Mouse (Mus musculus): ENCODE measurements around the gene Cox16.
"Not testable (repeated sequence)": the region's sequence is repeated elsewhere in the genome, so short reads cannot be mapped to it uniquely, and the experiment has no call there.

The Cox16 gene

DNA sequence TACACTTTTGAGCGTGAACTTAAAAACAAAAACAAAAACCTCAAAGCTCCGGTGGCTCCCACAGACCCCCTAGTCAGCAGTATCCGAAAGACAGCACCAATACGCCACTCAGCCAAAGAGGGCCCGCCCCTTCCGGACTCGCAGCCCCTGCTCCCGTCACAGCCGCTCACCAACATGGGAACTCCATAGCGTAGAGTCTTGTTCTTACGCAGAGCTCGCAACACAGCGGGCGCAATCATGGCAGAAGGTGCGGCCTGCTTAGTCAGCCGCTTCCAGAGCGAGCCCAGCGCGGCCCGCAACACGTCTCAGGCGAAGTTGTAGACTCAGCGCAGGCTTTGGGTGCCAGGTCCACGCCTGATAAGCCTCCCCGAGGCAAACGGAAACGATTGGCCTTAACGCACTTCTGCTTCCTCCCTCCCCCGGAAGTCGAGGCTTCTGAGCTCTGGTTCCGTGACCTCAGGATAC is at the start of gene Cox16:
Gene Cox16, minus strand, starts transcription at position 401 of the 465 bp plus-strand sequence.
- peak; percentile 89 to 93 for DNase-seq

- no peak for DNase-seq
These were observed 48.1 kb upstream of the Cox16 start for GRCm38 (mm10) chr12:81533029-81533419.

- peak; percentile 89 to 94 for DNase-seq
These were observed 47.5 kb upstream of the Cox16 start, which contains the start of the genes Gm20498 and Synj2bp for GRCm38 (mm10) chr12:81532316-81533028. Gene Gm20498, minus strand, starts transcription at chr12:81532905. Gene Synj2bp, minus strand, starts transcription at chr12:81532911.

DNA sequence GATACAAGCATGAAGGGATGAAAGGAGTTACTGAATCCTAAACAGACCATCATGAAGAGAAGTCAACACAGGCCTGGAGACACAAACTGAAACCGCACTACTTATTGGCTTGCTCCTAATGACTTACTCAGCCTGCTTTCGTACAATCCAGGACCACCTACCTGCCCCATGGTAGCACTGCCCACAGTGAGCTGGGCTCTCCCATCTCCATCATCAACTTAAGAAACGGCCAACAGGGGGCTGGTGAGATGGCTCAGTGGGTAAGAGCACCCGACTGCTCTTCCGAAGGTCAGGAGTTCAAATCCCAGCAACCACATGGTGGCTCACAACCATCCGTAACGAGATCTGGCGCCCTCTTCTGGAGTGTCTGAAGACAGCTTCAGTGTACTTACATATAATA is 45.7 kb upstream of the Cox16 start:
- not testable (repeated sequence) for DNase-seq

- DNase-seq: not testable (repeated sequence)
These were observed 12.0 kb upstream of the Cox16 start for GRCm38 (mm10) chr12:81496906-81497305.

DNA sequence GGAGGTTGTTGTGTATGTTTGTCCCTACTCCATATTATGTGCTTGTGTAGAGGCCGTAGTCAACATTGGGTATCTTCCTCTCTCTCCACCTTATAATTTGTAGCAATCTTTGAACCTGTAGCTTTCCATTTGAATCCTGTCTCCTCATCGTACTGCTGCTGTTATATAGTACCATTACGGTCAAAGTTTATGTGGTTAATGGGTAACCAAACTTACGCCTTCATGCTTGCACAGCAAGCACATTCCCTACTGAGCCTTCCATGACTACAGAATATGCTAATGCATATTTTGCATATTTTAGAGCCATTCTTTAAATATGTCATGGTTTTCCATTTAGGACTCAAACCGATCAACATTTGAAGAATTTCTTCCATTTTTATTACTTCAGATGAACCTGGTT is 5.6 kb upstream of the Cox16 start:
- DNase-seq: no peak

- DNase-seq: no peak
These were observed 384 bp upstream of the Cox16 start for GRCm38 (mm10) chr12:81485311-81485710.

DNA sequence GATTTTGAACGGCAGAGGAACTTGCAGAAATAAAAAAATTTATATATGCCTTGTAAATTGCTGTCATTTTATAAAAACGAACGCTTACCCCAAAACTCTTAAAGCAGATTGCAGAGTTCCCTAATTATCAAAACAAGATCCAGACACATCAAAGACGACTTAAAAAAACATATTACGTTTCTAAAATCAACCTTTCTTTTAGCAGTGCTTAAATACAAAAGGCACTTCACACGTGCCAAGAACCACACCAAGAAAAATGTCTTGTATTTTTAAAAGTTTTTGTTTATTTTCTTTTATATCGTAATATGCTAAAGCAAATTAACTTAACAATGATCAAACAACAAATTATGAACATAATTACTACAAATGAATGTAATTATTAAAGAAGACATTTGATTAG is 715 bp downstream of the Cox16 start:
- DNase-seq: no peak

- no peak for DNase-seq
These were observed 1.3 kb downstream of the Cox16 start for GRCm38 (mm10) chr12:81483656-81484055.

- not testable (repeated sequence) for DNase-seq
These were observed 25.9 kb downstream of the Cox16 start for GRCm38 (mm10) chr12:81459051-81459450.

DNA sequence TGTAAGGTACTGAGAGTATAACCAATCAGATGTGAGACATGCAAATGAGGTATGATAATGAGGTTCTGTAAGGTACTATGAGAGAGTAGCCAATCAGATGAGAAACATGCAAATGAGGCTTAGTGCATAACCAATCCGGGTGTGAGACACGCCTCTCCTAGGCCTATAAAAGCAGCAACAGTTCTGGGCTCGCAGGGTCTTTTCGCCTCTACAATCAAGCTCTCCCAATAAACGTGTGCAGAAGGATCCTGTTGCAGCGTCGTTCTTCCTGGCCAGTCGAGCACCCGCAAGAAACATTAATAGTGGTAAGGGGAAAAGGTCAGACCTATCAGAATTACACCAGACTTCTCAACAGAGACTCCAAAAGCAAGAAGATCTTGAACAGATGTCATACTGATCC is 45.9 kb downstream of the Cox16 start:
- not testable (repeated sequence) for DNase-seq

GRCm38 (mm10) chr12:81434778-81435177 is 50.1 kb downstream of the Cox16 start:
- peak in 1 of 2 experiments; percentile 19 for DNase-seq

DNA sequence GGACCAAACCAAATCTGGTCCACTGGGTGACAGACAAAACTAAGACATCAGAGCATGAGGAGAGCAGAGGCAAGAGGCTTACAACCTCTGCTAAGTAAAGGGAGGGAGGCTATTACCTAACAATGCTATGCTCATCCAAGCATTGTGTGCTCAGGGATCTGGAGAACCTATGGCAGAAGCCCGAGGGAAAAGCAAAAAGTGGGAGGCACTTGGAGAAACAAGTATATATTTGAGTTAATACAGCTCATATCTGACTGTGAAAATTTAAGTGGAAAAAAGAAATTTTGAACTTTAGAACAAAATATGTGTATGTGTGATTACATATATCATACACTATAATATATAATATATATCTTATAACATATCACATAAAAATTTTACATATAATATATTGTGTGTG is 63.1 kb downstream of the Cox16 start, which contains the start of gene Adam4:
Gene Adam4, minus strand, starts transcription at position 101 of the 400 bp plus-strand sequence.
- DNase-seq: no peak

DNA sequence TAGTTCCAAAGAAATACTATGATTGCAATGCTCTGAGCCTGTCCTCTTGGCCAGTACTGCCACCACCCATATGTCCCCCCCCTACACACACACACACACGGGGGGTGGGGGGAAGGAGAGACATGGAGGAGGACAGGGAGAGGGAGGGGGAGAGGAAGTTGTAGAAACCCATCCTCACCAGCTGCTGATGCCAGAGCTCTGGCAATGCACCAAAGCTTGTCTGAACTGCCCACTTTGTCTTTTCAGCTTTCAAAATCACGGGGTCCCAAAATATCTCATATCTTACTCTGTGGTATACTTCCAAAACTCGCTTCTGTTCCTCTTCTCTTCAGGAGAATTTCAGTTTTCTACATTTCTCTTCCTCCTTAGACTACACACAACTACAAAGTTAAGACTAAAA is 71.7 kb downstream of the Cox16 start:
- no peak for DNase-seq

DNA sequence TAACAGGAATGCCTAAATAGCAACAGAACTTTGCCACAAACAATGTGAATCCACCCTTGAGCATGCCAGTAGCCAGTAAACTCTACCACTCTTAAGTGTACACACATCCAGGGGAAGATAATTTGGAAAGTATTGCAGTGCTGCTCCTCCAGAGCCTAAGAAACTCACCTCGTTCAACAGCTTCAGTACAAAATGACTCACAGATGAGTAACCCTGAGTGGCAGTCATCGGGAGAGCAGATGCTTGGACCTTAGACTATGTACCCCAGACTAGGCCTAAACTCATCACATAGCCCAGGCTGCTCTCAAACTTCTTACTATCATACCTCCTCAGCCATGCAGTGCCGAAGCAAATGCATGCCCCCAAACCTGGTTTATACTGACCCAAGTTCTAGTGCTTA is 76.0 kb downstream of the Cox16 start:
- no peak for DNase-seq

GRCm38 (mm10) chr12:81402187-81402586 is 82.7 kb downstream of the Cox16 start:
- peak; percentile 59 to 70 for DNase-seq

DNA sequence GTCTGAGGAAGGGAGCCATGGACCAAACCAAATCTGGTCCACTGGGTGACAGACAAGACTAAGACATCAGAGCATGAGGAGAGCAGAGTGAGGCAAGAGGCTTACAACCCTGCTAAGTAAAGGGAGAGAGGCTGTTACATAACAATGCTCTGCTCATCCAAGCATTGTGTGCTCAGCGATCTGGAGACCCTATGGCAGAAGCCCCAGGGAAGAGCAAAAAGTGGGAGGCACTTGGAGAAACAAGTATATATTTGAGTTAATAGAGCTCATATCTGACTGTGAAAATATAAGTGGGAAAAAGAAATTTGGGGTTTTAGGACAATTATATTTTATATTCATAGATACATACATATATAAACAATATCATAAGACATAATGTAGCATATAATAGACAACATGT is 105.6 kb downstream of the Cox16 start, which contains the start of gene Gm4787:
Gene Gm4787, minus strand, starts transcription at position 101 of the 400 bp plus-strand sequence.
- not testable (repeated sequence) for DNase-seq

- DNase-seq: no peak
These were observed 151.1 kb downstream of the Cox16 start for GRCm38 (mm10) chr12:81333841-81334240.

- DNase-seq: no peak
These were observed 152.0 kb downstream of the Cox16 start, which contains the start of gene Slc8a3 for GRCm38 (mm10) chr12:81332875-81333421. Gene Slc8a3, minus strand, starts transcription at chr12:81333180.

DNA sequence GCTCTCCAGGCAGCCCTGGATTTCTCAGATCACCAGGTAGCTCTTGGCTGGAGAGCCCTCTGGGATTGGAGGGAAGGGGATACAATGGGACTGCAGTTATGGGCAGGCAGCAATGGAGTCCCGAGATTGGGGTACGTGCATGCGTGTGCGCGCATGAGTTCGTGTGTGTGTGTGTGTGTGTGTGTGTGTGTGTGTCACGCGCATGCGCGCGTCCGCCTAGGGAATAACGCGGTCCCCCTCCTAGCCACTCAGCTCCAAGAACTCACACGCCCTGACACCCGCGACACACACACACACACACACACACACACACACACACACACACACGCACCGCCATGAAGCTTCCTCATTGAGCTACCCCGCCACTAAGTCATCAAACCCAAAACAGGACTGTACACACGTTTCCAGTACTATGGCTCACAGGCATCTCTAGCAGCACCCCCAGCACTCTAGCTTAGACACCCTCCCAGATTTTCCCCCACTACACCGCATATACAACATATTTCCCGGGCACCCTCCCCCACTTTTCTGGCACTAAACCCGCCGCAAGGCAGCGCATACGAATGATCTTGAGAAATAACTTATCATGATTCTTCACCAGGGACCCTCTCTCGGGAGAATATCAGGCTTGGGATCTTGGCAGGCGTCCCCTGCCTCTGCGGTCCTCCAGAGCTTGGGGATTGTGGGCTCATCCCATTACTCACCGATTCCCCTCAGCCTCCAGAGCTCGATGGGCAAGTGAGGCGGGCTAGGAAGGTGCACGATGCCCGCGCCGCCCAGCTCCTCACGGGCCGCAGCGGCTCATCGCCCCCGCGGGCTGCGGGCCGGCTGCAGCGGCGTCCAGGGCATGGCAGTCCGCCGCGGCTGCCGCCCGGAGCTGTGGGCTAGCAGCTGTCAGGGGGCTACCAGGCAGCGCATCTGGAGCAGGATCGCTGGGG is 152.7 kb downstream of the Cox16 start:
- no peak for DNase-seq

DNA sequence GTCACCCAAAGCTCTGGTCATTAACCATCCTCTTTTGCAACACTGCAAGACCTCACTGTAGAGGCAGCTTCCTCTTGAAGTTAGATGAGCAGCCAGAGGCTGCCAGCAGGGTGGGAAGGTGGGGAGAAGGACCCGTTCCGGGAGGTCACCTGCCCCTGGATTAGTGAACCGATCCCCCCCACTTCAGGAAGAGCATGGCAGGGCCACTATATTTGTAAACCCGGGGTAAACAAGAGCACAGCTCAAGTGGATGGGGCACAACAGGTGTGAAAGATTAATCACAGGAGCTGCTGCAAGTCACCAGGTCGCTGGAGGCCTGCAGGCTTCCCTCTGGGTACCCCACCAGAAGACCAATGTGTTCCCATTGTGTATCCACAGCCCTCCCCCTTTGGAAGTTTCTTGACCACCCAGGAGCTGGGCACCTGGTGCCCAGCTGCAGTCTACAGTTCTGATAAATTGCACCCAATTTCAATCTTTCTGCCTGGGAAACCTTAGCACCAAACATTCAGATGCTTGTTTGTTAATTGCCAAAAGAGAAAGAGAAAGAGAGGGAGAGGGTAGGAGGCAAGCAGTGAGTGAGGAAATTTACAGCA is 153.8 kb downstream of the Cox16 start:
- no peak for DNase-seq

DNA sequence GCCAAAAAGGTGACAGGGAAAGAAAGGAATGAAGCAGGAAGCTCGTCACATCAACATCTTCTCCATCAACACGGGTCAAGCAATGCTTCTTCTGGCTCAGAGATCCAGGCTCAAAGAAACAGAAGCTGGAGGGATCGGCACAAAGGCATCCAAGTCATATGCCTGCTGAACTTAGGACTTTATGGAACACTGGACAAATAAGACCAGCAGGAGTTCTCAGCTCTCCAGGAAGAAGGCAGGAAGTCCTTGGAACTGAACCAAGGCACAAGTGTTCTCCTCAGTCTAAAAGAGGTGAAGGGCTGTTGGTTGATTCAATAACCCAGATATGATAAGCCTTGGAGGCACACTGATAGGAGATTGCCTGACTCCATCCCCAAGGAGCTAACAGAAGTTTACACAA is 159.9 kb downstream of the Cox16 start:
- DNase-seq: no peak

- no peak for DNase-seq
These were observed 160.8 kb downstream of the Cox16 start for GRCm38 (mm10) chr12:81324116-81324515.

Data from kidney, postnatal 25 days (tissue).